In genomic region chr4:131366006-131366405, GRCm38 (mm10) we compare ENCODE assay signal across 14 mouse cellular contexts.
DNase-seq lines count a peak whose midpoint lies in the region; ATAC-seq and TF ChIP-seq lines count a peak whose summit lies in the region.
"Had no signal": no experiment of that assay in that cellular context is flagged by ENCODE, and none has a peak within 500 bp of the region (broad histone marks: within the 10 kb centered on the region; RNA-seq: fewer than 3 reads in every experiment).

No protein-coding gene starts in this region.

- no peak overlapping the region for H3K9ac ChIP-seq in liver, postnatal 0 days (replicated peaks)
- H3K9ac ChIP-seq in liver, embryonic 11.5 days (ENCODE audit: low read depth, low read length): no peak overlapping the region
- H3K9ac ChIP-seq in neural tube, embryonic 15.5 days (replicated peaks): no peak overlapping the region
- H3K9ac ChIP-seq: embryonic facial prominence, embryonic 13.5 days; forebrain, embryonic 12.5 days had no signal

- no peaks in the 10 kb centered on the region for H3K9me3 ChIP-seq in liver, postnatal 0 days (ENCODE audit: low read length)
- no peaks in the 10 kb centered on the region for H3K9me3 ChIP-seq in liver, embryonic 11.5 days (ENCODE audit: control insufficient read depth, low read length)
- H3K9me3 ChIP-seq in neural tube, embryonic 15.5 days (replicated peaks): no peaks in the 10 kb centered on the region
- H3K9me3 ChIP-seq: embryonic facial prominence, embryonic 13.5 days; forebrain, embryonic 12.5 days; midbrain, embryonic 10.5 days had no signal

- no peak for TF ChIP-seq EP300 in liver, postnatal 0 days (IDR thresholded peaks at IDR 0.05; ENCODE audit: low read depth)

- intact Hi-C loops in gastrocnemius, adult 2 months (cut with DNase I): no loop called here

- no peak for ATAC-seq in liver, postnatal 0 days
- no peak for ATAC-seq in liver, embryonic 11.5 days (replicated peaks; ENCODE audit: low FRiP score)
- ATAC-seq in neural tube, embryonic 15.5 days (ENCODE audit: low FRiP score): no peak

- no peak for DNase-seq in gastrocnemius, adult 2 months
- DNase-seq in gastrocnemius, adult 8-10 months (ENCODE audit: low spot score in 2 of 2): no peak
- DNase-seq in liver, postnatal 0 days: no peak
- DNase-seq in liver, embryonic 11.5 days (ENCODE audit: low spot score): no peak
- peak; percentile 55 for DNase-seq in A20 (ENCODE audit: low read depth, low spot score)
- DNase-seq in brain, embryonic 14.5 days (ENCODE audit: low read depth): no peak
- DNase-seq in cerebellum, adult 11-12 months: no peak
- DNase-seq: heart, postnatal 36 days; lung, postnatal 10 days; thymus, postnatal 36 days had no signal

- no peaks in the 10 kb centered on the region for H3K27me3 ChIP-seq in liver, postnatal 0 days (ENCODE audit: insufficient read depth, low read length)
- H3K27me3 ChIP-seq in liver, embryonic 11.5 days (replicated peaks; ENCODE audit: control insufficient read depth, insufficient read depth, low read length): no peaks in the 10 kb centered on the region
- no peaks in the 10 kb centered on the region for H3K27me3 ChIP-seq in neural tube, embryonic 15.5 days (replicated peaks)
- H3K27me3 ChIP-seq: forebrain, embryonic 12.5 days had no signal

- H3K4me1 ChIP-seq in liver, postnatal 0 days (ENCODE audit: insufficient read depth): no peaks in the 10 kb centered on the region
- H3K4me1 ChIP-seq in liver, embryonic 11.5 days (replicated peaks; ENCODE audit: control insufficient read depth, insufficient read depth, low read length): no peaks in the 10 kb centered on the region
- H3K4me1 ChIP-seq in neural tube, embryonic 15.5 days: peaks cover 4% of the 10 kb centered on the region; the same call in 1 of the 2 replicates

- 57% methylated on average over 2 of the region's 2 CpGs for WGBS in liver, postnatal 0 days (ENCODE audit: insufficient replicate concordance)
- 69% methylated on average over 2 of the region's 2 CpGs for WGBS in liver, embryonic 11.5 days
- WGBS in neural tube, embryonic 15.5 days: 69% methylated on average over 2 of the region's 2 CpGs

- H3K4me3 ChIP-seq in gastrocnemius, adult 2 months: no peak overlapping the region
- no peak overlapping the region for H3K4me3 ChIP-seq in liver, postnatal 0 days (ENCODE audit: low read depth, low read length)
- no peak overlapping the region for H3K4me3 ChIP-seq in liver, embryonic 11.5 days (ENCODE audit: low read depth, low read length)
- H3K4me3 ChIP-seq in neural tube, embryonic 15.5 days (replicated peaks): no peak overlapping the region
- H3K4me3 ChIP-seq: embryonic facial prominence, embryonic 13.5 days; forebrain, embryonic 12.5 days; midbrain, embryonic 10.5 days had no signal

- no peak for TF ChIP-seq POLR2A in brain, embryonic 14.5 days (IDR thresholded peaks at IDR 0.05; ENCODE audit: borderline replicate concordance, extremely low read depth, insufficient read depth, insufficient read length, poor library complexity, severe bottlenecking)

- H3K36me3 ChIP-seq in liver, postnatal 0 days (replicated peaks; ENCODE audit: insufficient read depth, low read length): no peaks in the 10 kb centered on the region
- H3K36me3 ChIP-seq in liver, embryonic 11.5 days (ENCODE audit: control insufficient read depth, insufficient read depth, low read length): no peaks in the 10 kb centered on the region
- no peaks in the 10 kb centered on the region for H3K36me3 ChIP-seq in neural tube, embryonic 15.5 days
- H3K36me3 ChIP-seq: embryonic facial prominence, embryonic 13.5 days; forebrain, embryonic 12.5 days; midbrain, embryonic 10.5 days had no signal

- peak; percentile 25; the same call in 1 of the 2 replicates for TF ChIP-seq CTCF in gastrocnemius, adult 2 months (IDR thresholded peaks at IDR 0.05)
- peak; percentile 32; the same call in 1 of the 2 replicates for TF ChIP-seq CTCF in liver, postnatal 0 days (IDR thresholded peaks at IDR 0.05; ENCODE audit: low read depth)
- TF ChIP-seq CTCF in brain, embryonic 14.5 days (IDR thresholded peaks at IDR 0.05; ENCODE audit: borderline replicate concordance, extremely low read depth, insufficient read depth, insufficient read length): peak; percentile 7; the same call in 1 of the 2 replicates

- H3K27ac ChIP-seq in gastrocnemius, adult 2 months: no peak overlapping the region
- no peak overlapping the region for H3K27ac ChIP-seq in liver, postnatal 0 days (ENCODE audit: low read depth)
- H3K27ac ChIP-seq in liver, embryonic 11.5 days (ENCODE audit: low read depth, low read length): no peak overlapping the region
- no peak overlapping the region for H3K27ac ChIP-seq in neural tube, embryonic 15.5 days (replicated peaks)
- H3K27ac ChIP-seq: embryonic facial prominence, embryonic 13.5 days; forebrain, embryonic 12.5 days; midbrain, embryonic 10.5 days had no signal

- no peak overlapping the region for H3K4me2 ChIP-seq in liver, postnatal 0 days (ENCODE audit: low read depth, low read length)
- H3K4me2 ChIP-seq in liver, embryonic 11.5 days: no peak overlapping the region
- no peak overlapping the region for H3K4me2 ChIP-seq in neural tube, embryonic 15.5 days
- H3K4me2 ChIP-seq: embryonic facial prominence, embryonic 13.5 days; forebrain, embryonic 12.5 days had no signal
